Mouse (Mus musculus) right cerebral cortex, postnatal 4 days (tissue): ENCODE measurements at regions not wholly inside any gene's neighbourhood (a gene's known extent, or its start where the extent isn't known, plus 50 kb on each side); places are given as distances from the start of the nearest gene placed in this dataset.

Experiments used
- DNase-seq: peaks from one replicate; pipeline ENCODE4 v3.0.0-alpha.2; 2022

DNA sequence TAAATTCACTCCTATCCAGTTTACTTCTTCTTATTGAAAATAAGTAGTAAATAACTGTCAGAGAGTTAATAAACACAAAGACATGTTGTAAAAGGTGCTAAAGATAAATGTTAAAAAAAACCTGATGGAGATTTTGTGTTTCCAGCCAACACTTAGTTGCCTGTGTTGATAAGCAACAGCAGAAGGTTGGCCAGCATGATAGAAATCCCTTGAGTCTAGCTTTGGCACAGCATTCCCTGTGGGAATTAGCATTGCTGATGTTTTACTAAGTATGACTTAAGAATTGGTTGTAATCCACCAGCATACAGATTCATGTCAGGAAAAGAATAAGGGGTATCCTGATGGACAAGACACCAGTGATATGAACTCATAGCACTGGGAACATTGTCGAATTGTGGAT is 594.3 kb downstream of the Plod2 start:
- no peak for DNase-seq

DNA sequence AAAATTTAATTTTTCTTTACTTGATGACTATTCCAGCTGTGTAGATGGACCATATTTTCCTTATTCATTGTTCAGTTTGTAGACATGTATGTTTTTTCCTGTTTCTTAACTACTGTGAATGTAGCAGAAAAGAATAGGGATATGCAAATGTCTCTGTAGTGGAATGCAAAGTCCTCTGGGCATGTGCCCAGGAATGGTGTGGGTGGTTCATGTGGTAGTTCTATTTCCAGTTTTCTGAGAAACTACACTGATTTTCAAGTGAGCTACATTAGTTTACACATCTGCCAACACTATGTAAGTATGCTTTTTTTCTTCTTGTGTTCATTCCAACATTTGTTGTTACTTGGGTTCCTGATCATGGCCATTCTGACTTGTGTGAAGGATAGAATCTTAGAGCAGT is 628.0 kb downstream of the Plod2 start:
- no peak for DNase-seq

DNA sequence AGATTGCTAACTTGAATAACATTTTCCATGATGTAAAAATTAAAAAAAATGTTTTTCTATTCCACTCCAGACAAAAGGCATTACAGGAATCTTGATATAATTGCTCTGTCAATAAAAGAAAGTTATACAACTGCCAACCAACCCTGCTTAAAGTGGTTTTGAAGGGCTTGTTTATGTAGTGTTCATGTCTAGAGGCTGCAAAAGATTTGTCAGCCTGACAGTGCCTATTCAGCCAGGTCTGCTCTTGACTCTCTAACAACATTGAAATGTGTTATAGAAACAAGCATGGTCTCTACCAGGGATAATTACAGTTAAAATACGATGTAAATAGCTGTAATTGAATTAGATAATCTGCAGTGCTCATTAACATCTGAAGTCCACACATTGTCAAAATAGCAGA is 644.6 kb downstream of the Plod2 start:
- no peak for DNase-seq

DNA sequence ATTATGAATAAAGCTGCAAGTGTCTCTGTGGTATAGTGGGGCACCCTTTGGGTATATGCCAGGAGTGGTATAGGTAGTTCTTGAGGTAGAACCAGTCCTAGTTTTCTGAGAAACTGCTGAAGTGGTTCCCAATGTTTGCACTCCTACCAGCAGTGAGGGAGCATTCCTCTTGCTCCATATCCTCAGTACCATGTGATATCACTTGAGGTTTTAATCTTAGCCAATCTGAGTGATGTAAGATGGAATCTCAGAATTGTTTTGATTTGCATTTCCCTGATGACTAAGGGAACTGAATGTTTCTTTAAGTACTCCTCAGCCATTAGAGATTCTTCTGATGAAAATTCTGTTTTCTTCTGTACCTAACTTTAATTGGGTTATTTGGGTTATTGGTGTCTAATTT is 690.5 kb downstream of the Plod2 start:
- DNase-seq = no peak

GRCm38 (mm10) chr9:93252146-93252545 is 710.1 kb downstream of the Plod2 start:
- DNase-seq = no peak

DNA sequence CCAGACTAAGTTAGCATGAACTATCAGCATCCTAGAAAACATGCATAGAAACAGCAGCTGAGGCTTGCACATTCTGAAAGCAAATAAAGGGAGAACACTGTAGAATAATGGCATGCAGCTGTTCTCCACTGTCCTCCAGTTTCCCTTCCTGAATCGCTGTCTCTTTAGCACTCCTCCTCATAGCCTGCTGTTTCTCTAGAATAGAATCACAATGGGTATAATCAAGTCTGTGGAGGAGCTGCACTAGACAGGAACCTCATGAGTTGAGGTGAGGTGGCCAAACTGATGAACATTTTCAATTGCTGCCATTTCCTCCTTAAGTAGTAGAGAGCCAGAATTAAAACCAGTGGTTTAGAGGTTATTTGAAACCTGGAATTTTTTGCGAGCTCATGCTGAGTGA is 755.3 kb downstream of the Plod2 start:
- DNase-seq = no peak

GRCm38 (mm10) chr9:93306753-93307152 is 764.7 kb downstream of the Plod2 start:
- DNase-seq = no peak

- DNase-seq = no peak
These were observed 787.1 kb downstream of the Plod2 start for GRCm38 (mm10) chr9:93328997-93329682.
